Mouse (Mus musculus) ES-Bruce4 (cell line): ENCODE measurements at regions not wholly inside any gene's neighbourhood (a gene's known extent, or its start where the extent isn't known, plus 50 kb on each side); places are given as distances from the start of the nearest gene placed in this dataset.

Experiments used
- H3K27ac ChIP-seq: 2 replicates; pipeline ENCODE4 v1.5.1; 2012; ENCODE audit warnings: low read length, inconsistent platforms; ENCODE audit not compliant: insufficient read depth
- H3K27me3 ChIP-seq: 2 replicates; pipeline ENCODE4 v1.6.1; 2012; ENCODE audit warnings: mild to moderate bottlenecking, low read length, inconsistent platforms; ENCODE audit not compliant: control insufficient read depth, poor library complexity, insufficient read depth, severe bottlenecking
- H3K36me3 ChIP-seq: 2 replicates; pipeline ENCODE4 v1.6.1; 2012; ENCODE audit warnings: inconsistent platforms, mild to moderate bottlenecking, low read length, moderate library complexity; ENCODE audit not compliant: control insufficient read depth, poor library complexity, insufficient read depth, severe bottlenecking
- H3K4me1 ChIP-seq: one replicate; pipeline ENCODE4 v1.8.1; 2011; ENCODE audit warnings: low read length; ENCODE audit not compliant: control insufficient read depth, insufficient read depth
- H3K4me3 ChIP-seq: 2 replicates; pipeline ENCODE4 v1.5.1; 2011; ENCODE audit warnings: low read depth, mild to moderate bottlenecking, low read length
- H3K9ac ChIP-seq: 2 replicates; pipeline ENCODE4 v1.6.1; 2012; ENCODE audit warnings: low read depth, mild to moderate bottlenecking, inconsistent platforms; ENCODE audit not compliant: poor library complexity, severe bottlenecking
- H3K9me3 ChIP-seq: replicated peaks from 2 replicates; pipeline ENCODE4 v1.6.1; 2012; ENCODE audit warnings: mild to moderate bottlenecking, low read length, inconsistent platforms; ENCODE audit not compliant: control insufficient read depth, poor library complexity, insufficient read depth, severe bottlenecking
- CTCF ChIP-seq: IDR thresholded peaks from one replicate; pipeline ENCODE4 v1.8.1; 2011; ENCODE audit warnings: low read depth, low read length
- EP300 ChIP-seq: IDR thresholded peaks from 2 replicates; pipeline ENCODE4 v1.6.1; 2011; ENCODE audit warnings: low read depth, low read length; ENCODE audit not compliant: insufficient read depth
- POLR2A ChIP-seq: IDR thresholded peaks from one replicate; pipeline ENCODE4 v1.8.1; 2011; ENCODE audit warnings: low read length; ENCODE audit not compliant: insufficient read depth

GRCm38 (mm10) chr12:39086285-39086684 lies 307.1 kb downstream of the Etv1 start:
- H3K27ac ChIP-seq: no peak overlapping the region
- no peak overlapping the region for H3K9ac ChIP-seq
- no peak overlapping the region for H3K4me3 ChIP-seq
- no peaks in the 10 kb centered on the region for H3K36me3 ChIP-seq
- H3K9me3 ChIP-seq: no peaks in the 10 kb centered on the region
- no peaks in the 10 kb centered on the region for H3K4me1 ChIP-seq
- no peaks in the 10 kb centered on the region for H3K27me3 ChIP-seq
- TF ChIP-seq CTCF (no peak), POLR2A (no peak), EP300 (no peak)

GRCm38 (mm10) chr12:39094638-39095230 lies 315.6 kb downstream of the Etv1 start:
- H3K9ac ChIP-seq: no peak overlapping the region
- peaks cover 3% of the 10 kb centered on the region for H3K4me1 ChIP-seq
- no peaks in the 10 kb centered on the region for H3K36me3 ChIP-seq
- H3K27ac ChIP-seq: peak overlapping the region; percentile 98
- H3K27me3 ChIP-seq: no peaks in the 10 kb centered on the region
- TF ChIP-seq POLR2A (no peak), EP300 (peak; percentile 95)
- H3K9me3 ChIP-seq: no peaks in the 10 kb centered on the region
- H3K4me3 ChIP-seq: no peak overlapping the region

DNA sequence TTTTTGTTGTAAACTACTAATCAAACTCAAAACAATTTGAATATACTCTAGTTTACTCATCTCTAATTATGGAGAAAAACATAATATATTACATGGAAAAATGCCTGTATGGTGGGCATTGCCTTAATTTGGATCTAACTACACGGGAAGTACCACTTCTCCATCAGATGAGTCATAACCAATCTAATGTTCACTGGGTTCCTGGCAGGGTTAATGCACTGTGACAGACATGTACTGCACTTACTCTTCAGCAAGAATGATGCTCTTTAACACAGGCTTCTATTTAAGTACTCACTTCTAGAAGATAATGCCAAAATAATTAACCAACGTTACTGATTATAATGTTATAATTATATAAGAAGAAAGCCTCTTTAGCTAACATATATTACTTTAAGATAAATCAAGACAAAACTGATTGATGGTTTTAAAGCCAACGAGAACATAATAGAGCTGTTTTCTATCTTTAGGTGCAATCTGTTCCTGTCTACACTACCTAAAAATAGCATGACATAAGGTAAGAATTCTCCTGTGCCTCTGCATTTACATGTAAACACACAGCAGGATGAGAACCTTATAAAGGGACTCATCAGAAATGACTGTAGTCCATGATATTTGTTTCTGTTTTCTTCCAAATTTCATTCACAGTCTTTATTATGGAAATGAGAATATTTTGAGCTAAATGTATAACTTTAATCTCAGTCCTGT lies 344.4 kb downstream of the Etv1 start:
- H3K4me1 ChIP-seq: no peaks in the 10 kb centered on the region
- no peaks in the 10 kb centered on the region for H3K36me3 ChIP-seq
- no peak overlapping the region for H3K9ac ChIP-seq
- H3K27ac ChIP-seq: no peak overlapping the region
- no peak for TF ChIP-seq EP300
- TF ChIP-seq CTCF: no peak
- TF ChIP-seq POLR2A: no peak
- H3K9me3 ChIP-seq: no peaks in the 10 kb centered on the region
- H3K27me3 ChIP-seq: no peaks in the 10 kb centered on the region
- H3K4me3 ChIP-seq: no peak overlapping the region

- no peaks in the 10 kb centered on the region for H3K4me1 ChIP-seq
- H3K9ac ChIP-seq: no peak overlapping the region
- H3K9me3 ChIP-seq: no peaks in the 10 kb centered on the region
- no peaks in the 10 kb centered on the region for H3K36me3 ChIP-seq
- no peak overlapping the region for H3K4me3 ChIP-seq
- H3K27ac ChIP-seq: no peak overlapping the region
- TF ChIP-seq POLR2A: no peak
- no peak for TF ChIP-seq EP300
- no peak for TF ChIP-seq CTCF
- H3K27me3 ChIP-seq: no peaks in the 10 kb centered on the region
Observed at GRCm38 (mm10) chr12:39154689-39155088, 375.5 kb downstream of the Etv1 start.

DNA sequence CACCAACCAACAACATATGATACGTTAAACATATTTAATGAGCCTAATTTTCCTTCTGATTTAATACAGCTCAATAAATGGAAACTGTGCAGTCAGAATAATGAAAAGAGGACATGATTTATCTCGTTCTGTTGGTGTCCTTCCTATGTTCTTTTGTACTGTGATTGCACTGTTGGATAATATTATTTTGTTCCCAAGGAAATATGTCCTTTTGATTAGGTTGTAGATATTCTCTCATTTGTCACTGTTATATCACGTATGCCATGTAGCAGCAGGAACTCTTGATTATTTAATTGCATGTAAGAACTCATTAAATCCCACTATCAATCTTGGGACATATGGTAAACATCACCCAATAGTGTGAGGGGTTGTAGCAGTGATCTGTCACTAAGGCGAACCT lies 397.8 kb downstream of the Etv1 start:
- TF ChIP-seq EP300: no peak
- no peak for TF ChIP-seq POLR2A
- TF ChIP-seq CTCF: no peak
- no peak overlapping the region for H3K9ac ChIP-seq
- no peak overlapping the region for H3K27ac ChIP-seq
- H3K27me3 ChIP-seq: no peaks in the 10 kb centered on the region
- H3K36me3 ChIP-seq: no peaks in the 10 kb centered on the region
- no peaks in the 10 kb centered on the region for H3K4me1 ChIP-seq
- no peak overlapping the region for H3K4me3 ChIP-seq
- H3K9me3 ChIP-seq: no peaks in the 10 kb centered on the region

- TF ChIP-seq CTCF: no peak
- Histone ChIP-seq H3K27me3 (no peaks in the 10 kb centered on the region), H3K4me1 (no peaks in the 10 kb centered on the region), H3K27ac (no peak overlapping the region), H3K9ac (no peak overlapping the region), H3K4me3 (no peak overlapping the region), H3K9me3 (no peaks in the 10 kb centered on the region), H3K36me3 (no peaks in the 10 kb centered on the region)
Observed at GRCm38 (mm10) chr12:39224073-39224472, 444.9 kb downstream of the Etv1 start.
